Mouse (Mus musculus) midbrain, embryonic 11.5 days (tissue): ENCODE measurements at regions not wholly inside any gene's neighbourhood (a gene's known extent, or its start where the extent isn't known, plus 50 kb on each side); places are given as distances from the start of the nearest gene placed in this dataset.
A peak's percentile ranks its signal among the peaks of the same experiment; 100 is the strongest.

ENCODE experiments used
- ATAC-seq: fragments of 200-750 bp; cut with Nextera tagmentation; 2 replicates; pipeline ENCODE4 v1.8.0; 2017; ENCODE audit warnings: moderate TSS enrichment, moderate library complexity; ENCODE audit not compliant: low FRiP score
- DNase-seq: peaks from one replicate; pipeline ENCODE4 v3.0.0; 2015; ENCODE audit warnings: low spot score; ENCODE audit errors: missing footprints
- H3K27ac ChIP-seq: fragments of 300-500 bp; sonication (generic); 2 replicates; pipeline ENCODE4 v1.5.1; 2014; ENCODE audit warnings: low read depth, low read length
- H3K27me3 ChIP-seq: fragments of 300-500 bp; sonication (generic); 2 replicates; pipeline ENCODE4 v1.6.1; 2014; ENCODE audit warnings: mild to moderate bottlenecking, low read length, moderate library complexity, mixed read lengths; ENCODE audit not compliant: control insufficient read depth, insufficient read depth
- H3K36me3 ChIP-seq: fragments of 300-500 bp; sonication (generic); 2 replicates; pipeline ENCODE4 v1.6.1; 2014; ENCODE audit warnings: mild to moderate bottlenecking, low read length, moderate library complexity, mixed read lengths; ENCODE audit not compliant: control insufficient read depth, insufficient read depth
- H3K4me1 ChIP-seq: fragments of 300-500 bp; sonication (generic); 2 replicates; pipeline ENCODE4 v1.6.1; 2014; ENCODE audit warnings: low read length; ENCODE audit not compliant: control insufficient read depth, insufficient read depth
- H3K4me2 ChIP-seq: fragments of 300-500 bp; sonication (generic); 2 replicates; pipeline ENCODE4 v1.6.1; 2014; ENCODE audit warnings: mild to moderate bottlenecking, moderate library complexity
- H3K4me3 ChIP-seq: fragments of 300-500 bp; sonication (generic); 2 replicates; pipeline ENCODE4 v1.5.1; 2014; ENCODE audit warnings: low read depth, low read length
- H3K9ac ChIP-seq: fragments of 300-500 bp; sonication (generic); 2 replicates; pipeline ENCODE4 v1.6.1; 2014; ENCODE audit warnings: low read length
- H3K9me3 ChIP-seq: fragments of 300-500 bp; sonication (generic); 2 replicates; pipeline ENCODE4 v1.6.1; 2016; ENCODE audit warnings: low read length; ENCODE audit not compliant: control insufficient read depth
- WGBS: fragments of 180-500 bp; shearing (Covaris S2); extraction: QIAGEN DNeasy Blood & Tissue Kit; methylation state at CpG from one replicate; pipeline ENCODE4 v1.1.7; 2014; 5-methylcytosine and 5-hydroxymethylcytosine counted together

- 78% methylated on average over 4 of the region's 4 CpGs for WGBS
Observed at GRCm38 (mm10) chr3:56483370-56483769, 299.9 kb upstream of the Nbea start.

GRCm38 (mm10) chr3:56479529-56479928 lies 296.0 kb upstream of the Nbea start:
- Histone ChIP-seq H3K36me3 (no peaks in the 10 kb centered on the region), H3K4me3 (no peak overlapping the region), H3K27me3 (no peaks in the 10 kb centered on the region), H3K4me2 (no peak overlapping the region), H3K9me3 (no peaks in the 10 kb centered on the region), H3K4me1 (peaks cover 9% of the 10 kb centered on the region), H3K9ac (no peak overlapping the region), H3K27ac (no peak overlapping the region; the same call in 1 of the 2 replicates)
- ATAC-seq (peak; percentile 66; the same call in 1 of the 2 replicates), DNase-seq (no peak)
- WGBS: 65% methylated on average over 1 of the region's 1 CpGs

More at GRCm38 (mm10) chr3:56483370-56483769, 299.9 kb upstream of the Nbea start:
- ATAC-seq (no peak), DNase-seq (no peak)
- H3K27me3 ChIP-seq: no peaks in the 10 kb centered on the region
- H3K9me3 ChIP-seq: no peaks in the 10 kb centered on the region
- peaks cover 7% of the 10 kb centered on the region for H3K4me1 ChIP-seq
- H3K27ac ChIP-seq: no peak overlapping the region
- H3K4me2 ChIP-seq: no peak overlapping the region
- H3K36me3 ChIP-seq: no peaks in the 10 kb centered on the region
- H3K9ac ChIP-seq: no peak overlapping the region
- no peak overlapping the region for H3K4me3 ChIP-seq

GRCm38 (mm10) chr3:56478544-56479140 lies 295.1 kb upstream of the Nbea start:
- H3K4me3 ChIP-seq: no peak overlapping the region
- H3K36me3 ChIP-seq: no peaks in the 10 kb centered on the region
- peaks cover 9% of the 10 kb centered on the region for H3K4me1 ChIP-seq
- no peak overlapping the region for H3K9ac ChIP-seq
- no peak overlapping the region for H3K4me2 ChIP-seq
- WGBS: 84% methylated on average over 6 of the region's 6 CpGs
- H3K9me3 ChIP-seq: no peaks in the 10 kb centered on the region
- H3K27ac ChIP-seq: no peak overlapping the region
- H3K27me3 ChIP-seq: no peaks in the 10 kb centered on the region
- DNase-seq: no peak
- ATAC-seq: no peak

GRCm38 (mm10) chr3:56475529-56476527 lies 292.3 kb upstream of the Nbea start:
- DNase-seq (no peak), ATAC-seq (no peak)
- Histone ChIP-seq H3K27me3 (no peaks in the 10 kb centered on the region), H3K27ac (peak overlapping the region; percentile 25; the same call in 1 of the 2 replicates), H3K4me3 (no peak overlapping the region), H3K4me2 (no peak overlapping the region), H3K9ac (no peak overlapping the region; the same call in 1 of the 2 replicates), H3K36me3 (no peaks in the 10 kb centered on the region), H3K9me3 (no peaks in the 10 kb centered on the region), H3K4me1 (peaks cover 20% of the 10 kb centered on the region)
- 56% methylated on average over 3 of the region's 3 CpGs for WGBS

GRCm38 (mm10) chr3:56472651-56473050 lies 289.1 kb upstream of the Nbea start:
- Histone ChIP-seq H3K4me2 (no peak overlapping the region), H3K27ac (peak overlapping the region; percentile 50), H3K27me3 (no peaks in the 10 kb centered on the region), H3K36me3 (no peaks in the 10 kb centered on the region), H3K9ac (no peak overlapping the region), H3K4me3 (no peak overlapping the region), H3K4me1 (peaks cover 17% of the 10 kb centered on the region), H3K9me3 (no peaks in the 10 kb centered on the region)
- peak; percentile 38; the same call in 1 of the 2 replicates for ATAC-seq
- 36% methylated on average over 6 of the region's 6 CpGs for WGBS
- DNase-seq: no peak

GRCm38 (mm10) chr3:56471823-56472222 lies 288.3 kb upstream of the Nbea start:
- Histone ChIP-seq H3K9ac (no peak overlapping the region), H3K9me3 (no peaks in the 10 kb centered on the region), H3K36me3 (no peaks in the 10 kb centered on the region), H3K4me3 (no peak overlapping the region), H3K4me1 (peaks cover 17% of the 10 kb centered on the region), H3K4me2 (no peak overlapping the region), H3K27ac (no peak overlapping the region), H3K27me3 (no peaks in the 10 kb centered on the region)
- ATAC-seq (peak; percentile 28; the same call in 1 of the 2 replicates), DNase-seq (no peak)
- WGBS: 34% methylated on average over 5 of the region's 5 CpGs

- DNase-seq: no peak
- Histone ChIP-seq H3K36me3 (no peaks in the 10 kb centered on the region), H3K4me2 (no peak overlapping the region), H3K27ac (no peak overlapping the region), H3K4me3 (no peak overlapping the region), H3K9ac (no peak overlapping the region), H3K9me3 (no peaks in the 10 kb centered on the region), H3K27me3 (no peaks in the 10 kb centered on the region), H3K4me1 (peaks cover 17% of the 10 kb centered on the region)
- ATAC-seq: no peak
- WGBS: 24% methylated on average over 1 of the region's 1 CpGs
Observed at GRCm38 (mm10) chr3:56471185-56471584, 287.7 kb upstream of the Nbea start.

GRCm38 (mm10) chr3:56457625-56458024 lies 274.1 kb upstream of the Nbea start:
- DNase-seq (no peak), ATAC-seq (no peak)
- Histone ChIP-seq H3K36me3 (no peaks in the 10 kb centered on the region), H3K4me1 (peaks cover 10% of the 10 kb centered on the region), H3K27ac (peak overlapping the region; percentile 22; the same call in 1 of the 2 replicates), H3K9ac (no peak overlapping the region), H3K9me3 (no peaks in the 10 kb centered on the region), H3K4me2 (no peak overlapping the region), H3K4me3 (no peak overlapping the region), H3K27me3 (no peaks in the 10 kb centered on the region)
- 65% methylated on average over 4 of the region's 4 CpGs for WGBS

- peaks cover 10% of the 10 kb centered on the region for H3K4me1 ChIP-seq
- H3K4me3 ChIP-seq: no peak overlapping the region
- 26% methylated on average over 6 of the region's 6 CpGs for WGBS
- no peak overlapping the region for H3K4me2 ChIP-seq
- H3K9ac ChIP-seq: no peak overlapping the region
- H3K27ac ChIP-seq: no peak overlapping the region; the same call in 1 of the 2 replicates
- H3K9me3 ChIP-seq: no peaks in the 10 kb centered on the region
- H3K36me3 ChIP-seq: no peaks in the 10 kb centered on the region
- H3K27me3 ChIP-seq: no peaks in the 10 kb centered on the region
- DNase-seq (no peak), ATAC-seq (peak; percentile 88)
Observed at GRCm38 (mm10) chr3:56456317-56456716, 272.8 kb upstream of the Nbea start.
